Mouse (Mus musculus): ENCODE measurements around the gene Nagpa.
"Not testable (repeated sequence)": the region's sequence is repeated elsewhere in the genome, so short reads cannot be mapped to it uniquely, and the experiment has no call there.

GRCm38 (mm10) chr16:5228103-5228502, 24.3 kb upstream of the Nagpa start:
- TF ChIP-seq CTCF (IDR thresholded peaks at IDR 0.05; ENCODE audit: control insufficient read depth, insufficient read depth, insufficient read length); MAX (IDR thresholded peaks at IDR 0.05); MYOG (IDR thresholded peaks at IDR 0.05; ENCODE audit: control insufficient read depth, extremely low read depth, insufficient read length); MYOD1 (IDR thresholded peaks at IDR 0.05; ENCODE audit: control insufficient read depth, insufficient read length, low read depth); USF1 (IDR thresholded peaks at IDR 0.05; ENCODE audit: low read depth); CEBPB (IDR thresholded peaks at IDR 0.05; ENCODE audit: low read depth); FOSL1 (IDR thresholded peaks at IDR 0.05; ENCODE audit: insufficient read depth, low read length, poor library complexity, severe bottlenecking): not testable (repeated sequence)
